Mouse (Mus musculus): ENCODE results near the gene Pip5k1b. TPM values are rescaled to one million over a fixed set of nuclear protein-coding genes. Genes with fewer than 3 reads are reported as not detected.

The Pip5k1b gene
- polyA plus RNA-seq, 2 experiments = 0.83 to 1.4 TPM

GRCm38 (mm10) chr19:24301768-24302148 lies 253.9 kb downstream of the Pip5k1b start:
- Histone ChIP-seq H3K4me2 (replicated peaks; ENCODE audit: low read depth, low read length, severe bottlenecking) (no peak overlapping the region), H3K9ac (ENCODE audit: low read depth, low read length, severe bottlenecking) (no peak overlapping the region), H3K4me3 (replicated peaks; ENCODE audit: low read length) (no peak overlapping the region), H3K9me3 (ENCODE audit: control insufficient read depth, low read length) (no peaks in the 10 kb centered on the region), H3K4me1 (ENCODE audit: control insufficient read depth, insufficient read depth, low read length) (no peaks in the 10 kb centered on the region), H3K36me3 (ENCODE audit: control insufficient read depth, insufficient read depth, low read length) (no peaks in the 10 kb centered on the region), H3K27me3 (ENCODE audit: control insufficient read depth, insufficient read depth, low read length) (no peaks in the 10 kb centered on the region), H3K27ac (replicated peaks; ENCODE audit: low read depth, low read length) (no peak overlapping the region)
- TF ChIP-seq POLR2A (IDR thresholded peaks at IDR 0.05; ENCODE audit: borderline replicate concordance, extremely low read depth, insufficient read depth, insufficient read length) = no peak
- ATAC-seq (ENCODE audit: low FRiP score, low read depth) (no peak), DNase-seq (ENCODE audit: low spot score) (no peak)
- 22% methylated on average over 5 of the region's 5 CpGs for WGBS

GRCm38 (mm10) chr19:24300994-24301767 lies 254.5 kb downstream of the Pip5k1b start:
- TF ChIP-seq POLR2A (IDR thresholded peaks at IDR 0.05; ENCODE audit: borderline replicate concordance, extremely low read depth, insufficient read depth, insufficient read length) = 0 out of 2 replicates have a peak, but pooled peaks have one; percentile 24
- 0 out of 2 replicates have a peak overlapping the region, but pooled peaks have one; percentile 4 for H3K4me3 ChIP-seq (replicated peaks; ENCODE audit: low read length)
- no peaks in the 10 kb centered on the region for H3K4me1 ChIP-seq (ENCODE audit: control insufficient read depth, insufficient read depth, low read length)
- H3K4me2 ChIP-seq (replicated peaks; ENCODE audit: low read depth, low read length, severe bottlenecking) = peak overlapping the region; percentile 26
- no peak overlapping the region for H3K27ac ChIP-seq (replicated peaks; ENCODE audit: low read depth, low read length)
- H3K9ac ChIP-seq (ENCODE audit: low read depth, low read length, severe bottlenecking) = no peak overlapping the region
- H3K9me3 ChIP-seq (ENCODE audit: control insufficient read depth, low read length) = no peaks in the 10 kb centered on the region
- DNase-seq (ENCODE audit: low spot score) = peak; percentile 67
- ATAC-seq (ENCODE audit: low FRiP score, low read depth) = peak; percentile 89
- H3K36me3 ChIP-seq (ENCODE audit: control insufficient read depth, insufficient read depth, low read length) = no peaks in the 10 kb centered on the region
- WGBS = 8% methylated on average over 9 of the region's 9 CpGs
- no peaks in the 10 kb centered on the region for H3K27me3 ChIP-seq (ENCODE audit: control insufficient read depth, insufficient read depth, low read length)

GRCm38 (mm10) chr19:24293537-24293936 lies 262.1 kb downstream of the Pip5k1b start:
- H3K36me3 ChIP-seq (ENCODE audit: control insufficient read depth, insufficient read depth, low read length) = no peaks in the 10 kb centered on the region
- WGBS = 69% methylated on average over 5 of the region's 5 CpGs
- TF ChIP-seq POLR2A (IDR thresholded peaks at IDR 0.05; ENCODE audit: borderline replicate concordance, extremely low read depth, insufficient read depth, insufficient read length) = no peak
- no peak overlapping the region for H3K4me2 ChIP-seq (replicated peaks; ENCODE audit: low read depth, low read length, severe bottlenecking)
- no peaks in the 10 kb centered on the region for H3K27me3 ChIP-seq (ENCODE audit: control insufficient read depth, insufficient read depth, low read length)
- H3K9me3 ChIP-seq (ENCODE audit: control insufficient read depth, low read length) = no peaks in the 10 kb centered on the region
- no peak overlapping the region for H3K9ac ChIP-seq (ENCODE audit: low read depth, low read length, severe bottlenecking)
- DNase-seq (ENCODE audit: low spot score) (no peak), ATAC-seq (ENCODE audit: low FRiP score, low read depth) (no peak)
- H3K27ac ChIP-seq (replicated peaks; ENCODE audit: low read depth, low read length) = no peak overlapping the region
- H3K4me3 ChIP-seq (replicated peaks; ENCODE audit: low read length) = no peak overlapping the region
- H3K4me1 ChIP-seq (ENCODE audit: control insufficient read depth, insufficient read depth, low read length) = no peaks in the 10 kb centered on the region

GRCm38 (mm10) chr19:24284187-24284586 lies 271.5 kb downstream of the Pip5k1b start:
- H3K9ac ChIP-seq (ENCODE audit: low read depth, low read length, severe bottlenecking) = no peak overlapping the region
- peaks cover under 1% of the 10 kb centered on the region; the same call in 1 of the 2 replicates for H3K4me1 ChIP-seq (ENCODE audit: control insufficient read depth, insufficient read depth, low read length)
- WGBS = 66% methylated on average over 4 of the region's 4 CpGs
- H3K4me2 ChIP-seq (replicated peaks; ENCODE audit: low read depth, low read length, severe bottlenecking) = no peak overlapping the region
- H3K27me3 ChIP-seq (ENCODE audit: control insufficient read depth, insufficient read depth, low read length) = no peaks in the 10 kb centered on the region
- H3K4me3 ChIP-seq (replicated peaks; ENCODE audit: low read length) = no peak overlapping the region
- no peak for ATAC-seq (ENCODE audit: low FRiP score, low read depth)
- no peak for TF ChIP-seq POLR2A (IDR thresholded peaks at IDR 0.05; ENCODE audit: borderline replicate concordance, extremely low read depth, insufficient read depth, insufficient read length)
- DNase-seq (ENCODE audit: low spot score) = peak; percentile 36
- H3K9me3 ChIP-seq (ENCODE audit: control insufficient read depth, low read length) = no peaks in the 10 kb centered on the region
- no peak overlapping the region for H3K27ac ChIP-seq (replicated peaks; ENCODE audit: low read depth, low read length)
- H3K36me3 ChIP-seq (ENCODE audit: control insufficient read depth, insufficient read depth, low read length) = no peaks in the 10 kb centered on the region

GRCm38 (mm10) chr19:24281288-24281980 lies 274.2 kb downstream of the Pip5k1b start:
- H3K4me3 ChIP-seq (replicated peaks; ENCODE audit: low read length) = peak overlapping the region; percentile 71; the same call in 1 of the 2 replicates
- no peak for ATAC-seq (ENCODE audit: low FRiP score, low read depth)
- WGBS = 59% methylated on average over 7 of the region's 7 CpGs

More at GRCm38 (mm10) chr19:24281288-24281980, 274.2 kb downstream of the Pip5k1b start:
- H3K4me1 ChIP-seq (ENCODE audit: control insufficient read depth, insufficient read depth, low read length) = peaks cover 5% of the 10 kb centered on the region
- no peaks in the 10 kb centered on the region for H3K27me3 ChIP-seq (ENCODE audit: control insufficient read depth, insufficient read depth, low read length)
- peak overlapping the region; percentile 93; the same call in 1 of the 2 replicates for H3K4me2 ChIP-seq (replicated peaks; ENCODE audit: low read depth, low read length, severe bottlenecking)
- no peak overlapping the region for H3K27ac ChIP-seq (replicated peaks; ENCODE audit: low read depth, low read length)
- TF ChIP-seq POLR2A (IDR thresholded peaks at IDR 0.05; ENCODE audit: borderline replicate concordance, extremely low read depth, insufficient read depth, insufficient read length) = no peak
- no peak for DNase-seq (ENCODE audit: low spot score)
- H3K9ac ChIP-seq (ENCODE audit: low read depth, low read length, severe bottlenecking) = no peak overlapping the region
- no peaks in the 10 kb centered on the region; the same call in 1 of the 2 replicates for H3K36me3 ChIP-seq (ENCODE audit: control insufficient read depth, insufficient read depth, low read length)
- no peaks in the 10 kb centered on the region for H3K9me3 ChIP-seq (ENCODE audit: control insufficient read depth, low read length)

Measured in limb, embryonic 14.5 days (tissue).